In the genomic region with DNA sequence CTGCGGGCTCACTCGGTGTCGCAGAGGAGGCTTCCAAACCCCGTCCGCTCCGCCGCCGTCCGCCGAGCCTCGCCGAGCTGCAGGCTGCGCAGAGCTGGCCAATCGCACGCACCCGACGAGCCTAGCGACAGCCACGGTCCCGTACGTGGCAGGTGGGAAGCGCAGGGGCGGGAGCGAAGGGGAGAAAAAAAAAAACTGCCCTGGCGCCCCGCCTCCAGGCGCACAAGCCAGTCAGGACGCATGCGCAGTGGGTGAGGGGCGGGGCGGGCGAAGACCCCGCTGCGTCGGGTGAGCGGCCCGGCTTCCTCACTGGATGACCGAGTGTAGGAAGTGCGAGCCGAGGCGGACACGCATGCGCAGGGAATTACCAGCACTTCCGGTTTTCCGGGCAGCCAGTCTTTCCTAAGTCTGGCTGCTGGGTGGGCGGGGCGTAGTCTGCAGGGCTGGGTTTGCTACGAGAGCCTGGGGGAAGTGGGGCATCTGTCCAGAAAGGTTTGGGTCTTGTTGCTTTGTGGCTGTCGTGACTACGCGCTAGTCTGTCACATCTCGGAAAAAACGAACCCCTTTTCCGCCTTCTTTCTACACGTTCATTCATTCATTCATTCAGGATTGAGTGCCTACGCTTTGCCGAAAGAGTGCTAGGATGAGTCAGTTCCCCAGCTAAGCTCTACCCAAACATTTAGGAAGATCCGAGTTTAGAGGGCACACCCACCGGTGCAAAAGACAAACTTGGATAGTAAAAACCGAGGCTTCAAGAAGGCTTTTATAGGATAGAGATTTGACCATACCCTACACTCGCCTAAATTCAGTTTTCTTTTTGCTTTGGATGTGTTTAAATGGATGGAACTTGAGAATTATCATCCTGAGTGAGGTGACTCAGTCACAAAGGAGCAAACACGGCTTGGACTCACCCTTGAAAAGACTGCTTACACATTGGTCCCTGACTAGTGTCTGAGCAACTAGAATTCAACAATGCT, we compare ENCODE assay signal across 8 mouse cellular contexts. TPM values are rescaled to one million over a fixed set of nuclear protein-coding genes. Genes with fewer than 3 reads are reported as not detected.
DNase-seq lines count a peak whose midpoint lies in the region; ATAC-seq lines count a peak whose summit lies in the region.

A gene (minus strand): TSS at position 227 of the 977 bp plus-strand sequence.

- peaks cover 20% of the 10 kb centered on the region for H3K4me1 ChIP-seq in hindbrain, embryonic 14.5 days (replicated peaks; ENCODE audit: control insufficient read depth, insufficient read depth, low read length)

- H3K27ac ChIP-seq in hindbrain, embryonic 14.5 days, result peak within 1 kb of the TSS; percentile 94

- H3K27me3 ChIP-seq in hindbrain, embryonic 14.5 days (ENCODE audit: control insufficient read depth, insufficient read depth, low read length), result no peaks in the 10 kb centered on the region

- peak within 1 kb of the TSS; percentile 86 for H3K4me3 ChIP-seq in hindbrain, embryonic 14.5 days (replicated peaks; ENCODE audit: low read length)

- no peaks in the 10 kb centered on the region for H3K9me3 ChIP-seq in hindbrain, embryonic 14.5 days (ENCODE audit: control insufficient read depth, low read length)

- peak within 1 kb of the TSS; percentile 89 for H3K9ac ChIP-seq in hindbrain, embryonic 14.5 days

- WGBS in hindbrain, embryonic 14.5 days, result under 1% methylated on average over 61 of the region's 62 CpGs

- peak; percentile 99 for ATAC-seq in hindbrain, embryonic 14.5 days (ENCODE audit: low FRiP score)

- peak; percentile 99 for DNase-seq in R1 (ENCODE audit: low read depth, low spot score)
- DNase-seq in cerebellum, postnatal 25 days, result peak; percentile 98 to 100
- peak; percentile 95 to 97 for DNase-seq in frontal cortex, postnatal 25 days (ENCODE audit: low spot score in 2 of 2)
- peak; percentile 100 for DNase-seq in hindbrain, embryonic 14.5 days (ENCODE audit: low spot score)
- peak; percentile 98 for DNase-seq in layer of hippocampus, postnatal 36 days
- DNase-seq in lung, postnatal 36 days, result peak; percentile 99
- peak; percentile 100 for DNase-seq in retina, postnatal 1 day
- DNase-seq in urinary bladder, adult 18-20 months (ENCODE audit: low spot score in 2 of 2), result peak; percentile 88 to 99

- H3K4me2 ChIP-seq in hindbrain, embryonic 14.5 days (replicated peaks), result peak within 1 kb of the TSS; percentile 77

- peaks cover 3% of the 10 kb centered on the region; the same call in 1 of the 2 replicates for H3K36me3 ChIP-seq in hindbrain, embryonic 14.5 days (replicated peaks; ENCODE audit: control insufficient read depth, insufficient read depth)

RNA-seq across cellular contexts. Expression of the gene that starts here (rescaled TPM):
- polyA plus RNA-seq in hindbrain, embryonic 14.5 days (2014; fragmentation: Nextera tagmentation; extraction: Ambion mirVana), result 161 and 188 TPM in 2 replicates
- 10 to 100 TPM; 59.5 to 59.7 TPM for total RNA-seq in layer of hippocampus, postnatal 36 days (2021)

Comparison
In these comparisons a context has a peak if more than half of its experiments do, and no peak if none do; other contexts are left out.
1. Peak in every context shown above with its lines: DNase-seq, ATAC-seq, H3K4me3 ChIP-seq and H3K27ac ChIP-seq.